Mouse (Mus musculus) kidney, postnatal 0 days (tissue): ENCODE results near the gene Dop1b. TPM values are rescaled to one million over a fixed set of nuclear protein-coding genes. Genes with fewer than 3 reads are reported as not detected.
A peak's percentile ranks its signal among the peaks of the same experiment; 100 is the strongest.

Source experiments
- ATAC-seq: fragments of 200-750 bp; cut with Nextera tagmentation; replicated peaks from 2 replicates; pipeline ENCODE4 v1.8.0; 2017; ENCODE audit warnings: low read depth, moderate number of reproducible peaks, moderate TSS enrichment, moderate library complexity; ENCODE audit not compliant: low FRiP score
- DNase-seq: peaks from one replicate; pipeline ENCODE4 v3.0.0-alpha.2; 2016; ENCODE audit warnings: low spot score
- H3K27ac ChIP-seq: fragments of 300-500 bp; sonication (generic); 2 replicates; pipeline ENCODE4 v1.5.1; 2014; ENCODE audit warnings: mild to moderate bottlenecking
- H3K27me3 ChIP-seq: fragments of 300-500 bp; sonication (generic); 2 replicates; pipeline ENCODE4 v1.6.1; 2014; ENCODE audit warnings: low read length, mixed read lengths; ENCODE audit not compliant: insufficient read depth
- H3K36me3 ChIP-seq: fragments of 300-500 bp; sonication (generic); 2 replicates; pipeline ENCODE4 v1.6.1; 2014; ENCODE audit warnings: low read length, mixed read lengths; ENCODE audit not compliant: insufficient read depth
- H3K4me1 ChIP-seq: fragments of 300-500 bp; sonication (generic); replicated peaks from 2 replicates; pipeline ENCODE4 v1.6.1; 2014; ENCODE audit warnings: antibody characterized with exemption, low read length, mixed read lengths; ENCODE audit not compliant: insufficient read depth
- H3K4me2 ChIP-seq: fragments of 300-500 bp; sonication (generic); 2 replicates; pipeline ENCODE4 v1.6.1; 2014; ENCODE audit warnings: mild to moderate bottlenecking, low read length, moderate library complexity, mixed read lengths
- H3K4me3 ChIP-seq: fragments of 300-500 bp; sonication (generic); replicated peaks from 2 replicates; pipeline ENCODE4 v1.5.1; 2014; ENCODE audit warnings: low read depth, low read length
- H3K9ac ChIP-seq: fragments of 300-500 bp; sonication (generic); 2 replicates; pipeline ENCODE4 v1.6.1; 2014; ENCODE audit warnings: low read depth, low read length
- H3K9me3 ChIP-seq: fragments of 300-500 bp; sonication (generic); replicated peaks from 2 replicates; pipeline ENCODE4 v1.6.1; 2016; ENCODE audit warnings: low read length, inconsistent platforms, mixed read lengths
- CTCF ChIP-seq: IDR thresholded peaks from 2 replicates; pipeline ENCODE4 v1.5.1; 2016; ENCODE audit warnings: antibody characterized with exemption, low read depth, mild to moderate bottlenecking, moderate library complexity
- WGBS: fragments of 180-500 bp; shearing (Covaris S2); extraction: QIAGEN DNeasy Blood & Tissue Kit; methylation state at CpG from one replicate; pipeline ENCODE4 v1.1.7; 2014; 5-methylcytosine and 5-hydroxymethylcytosine counted together
- polyA plus RNA-seq: library from polyadenylated mRNA; unstranded; fragments of >200 nt; fragmentation: Nextera tagmentation; extraction: Ambion mirVana; gene quantifications from 2 replicates; pipeline ENCODE4 v1.2.1, GENCODE M21; 2015

Gene Dop1b
- polyA plus RNA-seq, 1 experiment from 2014 or later = 22.5 TPM

DNA sequence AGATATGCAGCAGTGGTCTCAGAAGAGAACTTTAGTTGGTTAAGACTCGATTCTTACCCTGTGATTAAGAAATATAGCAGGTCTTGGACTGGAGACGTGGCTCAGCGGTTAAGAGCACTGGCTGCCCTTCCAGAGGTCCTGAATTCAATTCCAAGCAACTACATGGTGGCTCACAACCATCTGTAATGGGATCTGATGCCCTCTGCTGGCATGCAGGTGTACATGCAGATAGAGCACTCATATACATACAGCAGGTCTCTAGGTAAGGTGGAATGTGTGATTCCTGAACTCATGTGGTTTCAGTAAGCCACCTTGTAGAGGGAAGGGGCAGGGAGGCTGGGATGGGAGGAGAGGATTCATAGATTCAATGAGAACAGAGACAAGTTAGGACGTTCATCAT lies 33.5 kb upstream of the Dop1b start:
- Histone ChIP-seq H3K27me3 (peaks cover 10% of the 10 kb centered on the region; the same call in 1 of the 2 replicates), H3K9ac (no peak overlapping the region), H3K4me2 (no peak overlapping the region), H3K4me3 (no peak overlapping the region), H3K27ac (no peak overlapping the region), H3K9me3 (no peaks in the 10 kb centered on the region), H3K4me1 (peaks cover 4% of the 10 kb centered on the region), H3K36me3 (no peaks in the 10 kb centered on the region)
- WGBS = 81% methylated on average over 4 of the region's 4 CpGs
- peak; percentile 47 for TF ChIP-seq CTCF
- ATAC-seq (no peak), DNase-seq (no peak)

DNA sequence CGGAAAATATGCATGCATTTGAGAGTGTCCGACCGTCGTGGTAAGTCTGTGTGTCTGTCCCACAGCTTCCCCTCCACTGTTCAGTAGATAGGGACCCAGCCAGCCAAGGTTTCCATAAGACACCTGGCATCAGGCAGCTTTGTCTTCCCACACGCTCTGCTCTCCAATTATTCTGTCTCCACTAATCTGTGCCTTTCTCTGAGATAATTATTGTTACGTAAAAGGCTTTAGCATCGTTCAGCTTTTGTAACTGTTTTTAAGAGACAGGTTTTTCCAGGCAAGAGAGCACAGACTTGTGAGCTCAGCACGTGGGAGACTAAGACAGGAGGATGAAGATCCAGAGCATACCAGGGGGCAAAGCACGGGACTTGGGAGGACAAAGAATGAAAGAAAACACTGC lies 32.5 kb upstream of the Dop1b start:
- Histone ChIP-seq H3K9me3 (no peaks in the 10 kb centered on the region), H3K4me2 (no peak overlapping the region), H3K27ac (no peak overlapping the region), H3K9ac (no peak overlapping the region), H3K4me1 (peaks cover 8% of the 10 kb centered on the region), H3K27me3 (peaks cover 12% of the 10 kb centered on the region; the same call in 1 of the 2 replicates), H3K4me3 (no peak overlapping the region), H3K36me3 (no peaks in the 10 kb centered on the region)
- DNase-seq = no peak
- 65% methylated on average over 9 of the region's 9 CpGs for WGBS
- TF ChIP-seq CTCF = no peak
- no peak for ATAC-seq

GRCm38 (mm10) chr16:93682156-93682688 lies 29.5 kb upstream of the Dop1b start:
- no peak; the same call in 1 of the 2 replicates for ATAC-seq
- no peak for TF ChIP-seq CTCF
- no peaks in the 10 kb centered on the region for H3K9me3 ChIP-seq
- H3K27ac ChIP-seq = no peak overlapping the region
- H3K36me3 ChIP-seq = no peaks in the 10 kb centered on the region
- no peak overlapping the region for H3K9ac ChIP-seq
- H3K4me3 ChIP-seq = peak overlapping the region; percentile 50; the same call in 1 of the 2 replicates
- peaks cover 15% of the 10 kb centered on the region; the same call in 1 of the 2 replicates for H3K27me3 ChIP-seq
- 22% methylated on average over 13 of the region's 13 CpGs for WGBS
- peaks cover 8% of the 10 kb centered on the region for H3K4me1 ChIP-seq
- H3K4me2 ChIP-seq = peak overlapping the region; percentile 89
- no peak for DNase-seq

DNA sequence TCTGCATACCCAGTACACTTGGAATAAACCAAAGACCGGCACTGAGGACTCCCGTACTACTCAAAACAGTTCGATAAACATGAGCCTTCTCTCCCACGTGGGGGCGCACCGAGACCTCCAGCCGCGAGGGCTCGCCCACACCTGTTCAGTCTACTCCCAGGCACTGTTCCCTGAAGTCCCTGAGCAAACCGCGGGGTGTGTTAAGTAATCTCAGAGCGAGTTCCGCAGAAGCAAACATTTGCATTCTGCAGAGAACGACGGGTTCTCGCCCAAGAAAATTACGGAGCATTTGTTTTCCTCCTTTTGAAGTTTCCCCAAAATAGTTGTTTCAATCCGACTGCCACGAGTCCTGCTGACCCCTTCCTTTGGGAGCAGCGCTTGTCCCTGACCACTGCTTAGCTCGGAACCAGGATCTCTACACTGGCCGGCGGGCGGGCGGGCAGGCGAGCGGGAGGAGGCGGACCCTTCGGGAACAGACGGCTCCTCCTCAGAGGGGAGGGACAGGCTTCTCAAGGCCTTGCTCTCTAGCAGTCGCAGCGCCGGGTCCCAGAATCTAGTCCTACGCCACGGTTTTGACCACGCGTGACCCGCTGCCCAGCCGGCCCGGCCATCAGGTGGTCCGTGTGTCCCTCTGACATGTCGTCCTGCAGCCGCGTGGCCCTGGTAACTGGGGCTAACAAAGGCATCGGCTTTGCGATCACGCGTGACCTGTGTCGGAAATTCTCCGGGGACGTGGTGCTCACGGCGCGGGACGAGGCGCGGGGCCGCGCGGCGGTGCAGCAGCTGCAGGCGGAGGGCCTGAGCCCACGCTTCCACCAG lies 28.8 kb upstream of the Dop1b start, which contains the start of gene Cbr3:
Gene Cbr3, plus strand, starts transcription at position 527 of the 819 bp plus-strand sequence.
- DNase-seq (peak; percentile 82), ATAC-seq (peak; percentile 82)
- no peaks in the 10 kb centered on the region for H3K9me3 ChIP-seq
- no peaks in the 10 kb centered on the region for H3K36me3 ChIP-seq
- under 1% methylated on average over 63 of the region's 63 CpGs for WGBS
- TF ChIP-seq CTCF = peak; percentile 70
- H3K9ac ChIP-seq = peak within 1 kb of the TSS; percentile 60
- 0 out of 2 replicates have a peak within 1 kb of the TSS, but pooled peaks have one; percentile 43 for H3K27ac ChIP-seq
- peaks cover 15% of the 10 kb centered on the region; the same call in 1 of the 2 replicates for H3K27me3 ChIP-seq
- peaks cover 8% of the 10 kb centered on the region for H3K4me1 ChIP-seq
- H3K4me3 ChIP-seq = peak within 1 kb of the TSS; percentile 50
- peak within 1 kb of the TSS; percentile 89 for H3K4me2 ChIP-seq

DNA sequence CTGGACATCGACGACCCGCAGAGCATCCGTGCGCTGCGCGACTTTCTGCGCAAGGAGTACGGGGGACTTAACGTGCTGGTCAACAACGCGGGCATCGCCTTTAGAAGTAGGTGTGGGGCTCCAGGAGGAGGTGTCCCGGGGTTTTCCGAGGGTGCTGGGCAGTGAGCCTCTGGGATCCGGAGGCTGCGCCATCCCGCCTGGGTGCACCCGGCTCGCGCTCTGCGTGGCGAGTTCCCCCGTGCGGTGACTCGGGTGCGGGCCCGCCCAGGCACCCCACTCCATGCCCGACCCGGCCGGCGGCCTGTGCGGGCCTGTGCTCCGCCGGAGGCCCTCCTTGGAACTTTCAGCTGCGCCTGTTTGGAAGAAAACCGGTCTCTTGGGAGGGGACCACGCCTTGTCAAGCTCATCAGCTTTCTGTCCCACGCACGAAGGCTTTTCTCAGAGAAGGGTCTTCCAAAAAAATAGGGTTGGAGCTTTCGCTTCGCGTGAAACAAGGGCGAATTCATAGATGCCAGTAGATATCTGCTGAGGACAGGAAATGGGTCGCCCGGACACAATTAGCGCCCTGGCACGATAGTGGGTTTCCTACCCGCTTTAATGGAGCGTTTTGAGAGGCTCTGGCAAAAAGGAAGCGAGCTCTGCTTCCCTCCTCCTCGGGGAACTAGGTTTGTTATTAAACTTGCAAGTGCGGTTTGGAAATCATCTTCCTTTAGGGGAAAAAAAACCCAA lies 28.0 kb upstream of the Dop1b start:
- H3K27me3 ChIP-seq = peaks cover 15% of the 10 kb centered on the region; the same call in 1 of the 2 replicates
- H3K9me3 ChIP-seq = no peaks in the 10 kb centered on the region
- H3K36me3 ChIP-seq = no peaks in the 10 kb centered on the region
- WGBS = under 1% methylated on average over 53 of the region's 53 CpGs
- no peak for TF ChIP-seq CTCF
- peak overlapping the region; percentile 60 for H3K9ac ChIP-seq
- H3K4me3 ChIP-seq = peak overlapping the region; percentile 50
- peaks cover 8% of the 10 kb centered on the region for H3K4me1 ChIP-seq
- peak overlapping the region; percentile 89 for H3K4me2 ChIP-seq
- no peak overlapping the region for H3K27ac ChIP-seq
- peak; percentile 14 for DNase-seq
- ATAC-seq = peak; percentile 29; the same call in 1 of the 2 replicates

GRCm38 (mm10) chr16:93684441-93684840 lies 27.3 kb upstream of the Dop1b start:
- ATAC-seq (no peak), DNase-seq (no peak)
- Histone ChIP-seq H3K4me2 (peak overlapping the region; percentile 89; the same call in 1 of the 2 replicates), H3K4me1 (peaks cover 8% of the 10 kb centered on the region), H3K9ac (no peak overlapping the region), H3K9me3 (no peaks in the 10 kb centered on the region), H3K4me3 (peak overlapping the region; percentile 50; the same call in 1 of the 2 replicates), H3K36me3 (no peaks in the 10 kb centered on the region), H3K27ac (no peak overlapping the region), H3K27me3 (peaks cover 15% of the 10 kb centered on the region; the same call in 1 of the 2 replicates)
- 39% methylated on average over 7 of the region's 7 CpGs for WGBS
- no peak for TF ChIP-seq CTCF
